Mouse (Mus musculus) embryo, embryonic 11 days (tissue): Measurements from ENCODE around the gene Atoh8.
A peak's percentile ranks its signal among the peaks of the same experiment; 100 is the strongest.

Experiments
- DNase-seq: peaks from one replicate; pipeline ENCODE4 v3.0.0-alpha.2; 2015

The Atoh8 gene

DNA sequence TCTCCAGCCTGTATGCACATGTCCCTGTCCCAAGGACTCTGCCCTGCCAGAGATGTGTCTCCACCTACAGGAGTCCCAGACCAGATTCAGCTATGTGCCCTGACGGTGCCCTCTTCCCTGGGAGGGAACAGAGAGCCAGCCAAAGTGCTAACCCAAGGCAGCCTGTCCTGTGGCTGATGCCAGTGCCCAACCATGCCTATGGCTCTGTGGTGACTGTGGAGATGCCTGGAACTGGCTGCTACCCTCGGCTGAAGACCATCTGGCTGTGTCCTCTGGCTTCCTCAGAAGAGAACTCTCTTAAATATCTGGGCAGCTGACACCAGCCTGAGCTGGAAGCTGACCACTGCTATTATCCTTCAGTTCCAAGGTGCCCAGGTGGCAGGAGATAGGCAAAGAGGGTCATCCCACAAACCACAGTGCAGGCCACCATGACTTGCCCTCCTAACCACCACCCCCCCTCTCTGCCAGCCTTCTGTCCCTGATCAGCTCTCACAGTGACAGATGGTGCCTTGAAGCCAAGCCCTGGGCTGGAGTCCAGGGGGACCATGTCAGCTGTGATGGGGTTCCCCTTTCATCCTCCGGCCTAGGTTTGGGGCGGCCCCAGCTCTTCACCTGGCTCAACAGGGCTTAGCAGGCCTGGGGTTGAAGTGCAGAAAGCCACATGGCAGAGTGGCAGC, 18.7 kb upstream of the Atoh8 start:
- DNase-seq = no peak

DNA sequence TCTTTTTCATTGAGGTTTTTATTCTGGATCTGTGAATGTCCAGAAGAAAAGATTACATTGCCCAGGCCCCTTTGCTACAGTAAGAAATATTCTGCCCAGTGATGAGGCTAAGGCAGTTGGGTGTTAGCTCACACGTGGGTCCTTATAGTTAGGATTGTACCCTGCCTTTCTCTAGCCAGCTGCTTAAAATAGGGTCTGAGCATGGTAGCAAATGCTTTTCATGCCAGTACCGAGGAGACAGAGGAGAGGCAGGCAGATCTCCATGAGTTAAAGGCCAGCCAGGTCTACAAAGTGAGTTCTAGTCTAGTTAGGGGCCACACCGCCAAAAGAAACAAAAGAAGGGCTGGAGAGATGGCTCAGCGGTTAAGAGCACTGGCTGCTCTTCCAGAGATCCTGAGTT, 17.8 kb upstream of the Atoh8 start:
- no peak for DNase-seq

- no peak for DNase-seq
Measured at GRCm38 (mm10) chr6:72252433-72252832, 17.1 kb upstream of the Atoh8 start.

- no peak for DNase-seq
Measured at GRCm38 (mm10) chr6:72249981-72250380, 14.6 kb upstream of the Atoh8 start.

- DNase-seq = peak; percentile 50
Measured at GRCm38 (mm10) chr6:72248150-72248914, 13.0 kb upstream of the Atoh8 start.

DNA sequence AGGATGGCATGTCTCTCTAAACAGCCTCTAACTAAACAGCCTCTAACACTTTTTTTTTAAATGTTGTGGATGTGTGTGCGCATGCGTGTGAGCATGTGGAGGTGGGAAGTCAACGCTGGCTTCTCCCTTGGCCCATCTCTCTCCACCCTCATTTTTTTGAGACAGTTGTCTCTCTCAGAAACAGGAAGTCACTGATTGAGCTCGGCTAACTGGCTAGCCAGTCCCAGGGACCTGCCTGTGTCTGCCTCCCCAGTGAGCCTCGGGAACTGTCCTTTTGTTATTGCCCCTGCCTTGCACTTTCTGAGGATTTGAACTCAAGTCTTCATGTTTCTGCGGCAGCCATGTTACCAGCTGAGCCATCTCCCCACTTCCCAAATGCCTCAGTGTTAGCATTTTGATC, 10.9 kb upstream of the Atoh8 start:
- no peak for DNase-seq

DNA sequence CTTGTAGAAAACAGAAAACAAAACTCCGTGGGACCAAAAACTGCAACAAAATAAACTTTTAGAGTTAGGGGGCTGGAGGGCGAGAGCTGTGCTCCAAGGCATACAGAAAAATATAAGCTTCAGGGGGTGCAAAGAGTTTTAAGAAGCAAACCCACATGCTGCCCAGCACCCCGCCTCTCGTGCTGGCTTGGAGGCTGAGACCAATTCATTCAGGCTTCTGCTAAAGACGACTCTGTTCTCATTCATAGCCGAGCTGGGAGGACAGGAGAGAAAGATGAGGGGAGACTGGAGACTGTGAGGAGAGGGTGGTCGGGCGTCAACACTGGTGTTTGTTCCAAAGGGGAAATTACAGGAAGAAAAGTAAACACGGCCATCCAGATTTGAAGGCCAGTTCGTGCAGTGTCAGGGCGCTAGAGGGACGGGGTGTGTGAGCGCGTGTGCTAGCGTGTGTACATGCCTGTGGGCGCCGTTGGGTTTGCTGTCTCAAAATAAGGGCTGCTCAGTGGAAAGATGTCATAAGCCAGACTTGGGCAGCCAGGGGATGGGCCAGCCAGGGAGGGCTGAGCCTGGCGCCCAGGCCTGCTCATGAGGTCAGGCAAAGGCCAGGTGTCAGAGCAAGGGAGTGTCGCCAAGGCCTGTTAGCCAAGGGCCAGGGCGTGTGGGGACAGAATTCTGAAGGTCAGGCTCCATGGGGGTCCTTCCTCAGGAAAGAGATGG, 9.3 kb upstream of the Atoh8 start:
- DNase-seq = no peak

- no peak for DNase-seq
Measured at GRCm38 (mm10) chr6:72244144-72244549, 8.8 kb upstream of the Atoh8 start.

GRCm38 (mm10) chr6:72242532-72243320, 7.3 kb upstream of the Atoh8 start:
- no peak for DNase-seq

DNA sequence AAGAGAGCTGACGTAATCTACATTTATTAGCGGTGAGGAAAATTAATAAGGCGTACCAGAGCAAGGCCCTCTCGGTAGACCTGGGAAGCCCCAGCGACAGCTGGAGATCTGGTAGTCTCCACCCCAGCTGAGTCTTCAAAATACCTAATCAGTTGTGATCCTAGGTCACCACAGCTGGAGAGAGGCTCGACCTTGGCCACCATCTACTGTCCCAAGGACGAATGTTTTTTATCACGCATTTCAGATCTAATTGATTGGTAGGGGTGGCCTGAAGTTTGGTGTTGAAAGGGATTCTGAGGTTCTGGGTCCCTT, 6.4 kb upstream of the Atoh8 start:
- DNase-seq = no peak

DNA sequence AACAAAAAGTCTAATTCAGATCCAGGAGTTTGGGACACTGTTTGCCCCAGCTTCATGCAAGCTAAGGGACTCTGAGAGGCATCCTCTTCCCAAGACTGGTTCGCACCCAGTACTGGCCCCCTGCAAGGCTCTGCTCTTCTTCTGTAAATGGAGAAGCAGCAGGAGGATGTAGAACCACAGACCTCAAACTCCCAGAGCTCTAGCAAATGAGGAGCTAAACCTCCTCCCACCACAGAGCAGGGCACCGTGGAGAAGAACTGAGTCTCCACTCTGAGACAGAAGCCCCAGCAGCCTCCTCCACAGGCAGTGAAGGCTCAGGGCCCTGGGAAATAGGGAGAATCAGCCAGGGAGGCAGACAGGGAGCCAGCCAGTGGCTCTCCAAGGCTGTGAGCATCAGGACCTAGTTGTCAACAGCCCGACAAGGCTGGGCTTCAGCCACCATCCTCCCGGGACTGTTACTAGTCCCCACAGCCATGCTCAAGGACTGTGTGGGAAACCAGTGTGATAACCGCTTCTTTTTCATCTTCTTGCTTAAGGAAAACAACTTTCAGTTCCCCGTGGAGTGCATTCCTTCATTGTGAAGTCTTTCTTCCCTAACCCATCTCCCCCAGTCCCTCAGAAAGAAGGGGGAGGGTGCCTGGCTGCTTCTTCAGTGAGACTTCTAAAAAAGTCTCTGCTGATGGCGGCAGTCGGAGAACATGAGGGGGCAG, 5.9 kb upstream of the Atoh8 start:
- no peak for DNase-seq

DNA sequence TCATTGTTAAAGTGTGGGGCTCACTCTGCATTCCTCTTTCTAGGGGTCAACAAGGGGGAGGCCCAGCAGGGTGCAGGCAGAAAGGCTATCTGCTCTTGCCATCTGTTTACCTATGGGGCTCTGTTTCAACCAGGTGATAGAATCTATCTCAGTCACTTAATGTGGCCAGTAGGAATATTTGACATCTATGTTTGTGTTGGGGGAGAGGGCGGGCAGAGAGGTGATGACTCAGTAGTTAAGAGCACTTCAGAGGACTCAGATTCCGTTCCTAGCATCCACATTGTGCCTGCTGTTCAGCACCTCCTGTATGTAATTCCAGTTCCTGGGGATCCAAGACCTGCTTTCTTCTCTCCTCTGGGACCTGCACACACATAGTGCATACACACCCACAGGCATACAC, 4.7 kb upstream of the Atoh8 start:
- no peak for DNase-seq

- peak; percentile 95 for DNase-seq
Measured at GRCm38 (mm10) chr6:72237035-72237434, 1.7 kb upstream of the Atoh8 start.

DNA sequence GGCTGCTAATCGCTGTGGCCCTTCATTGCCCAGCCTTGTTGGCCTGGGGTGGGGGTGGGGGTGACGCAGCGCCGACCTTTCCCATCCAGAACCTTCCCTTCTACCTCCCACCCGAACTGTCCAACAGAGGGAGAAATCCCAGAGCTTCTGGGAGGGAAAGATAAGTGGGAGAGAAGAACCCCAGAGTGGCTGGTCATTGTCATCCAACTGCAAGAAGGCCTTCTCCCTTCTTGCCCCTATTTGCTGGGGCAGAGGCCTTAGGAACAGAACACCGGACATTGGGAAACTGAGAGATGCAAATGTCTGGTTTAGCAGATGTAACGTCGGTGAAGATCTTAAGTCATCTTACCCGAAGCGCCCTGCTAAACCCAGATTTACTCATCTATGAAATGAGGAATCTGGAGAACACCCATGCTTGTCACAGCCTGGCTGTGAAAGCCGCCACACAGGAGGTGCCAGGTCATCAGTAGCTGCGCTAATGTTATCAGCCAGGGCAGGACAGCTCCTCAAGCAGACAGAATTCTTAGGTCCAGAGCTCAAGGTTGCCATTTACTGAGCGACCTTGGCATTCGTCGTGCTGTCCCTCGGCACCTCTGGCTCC, 530 bp upstream of the Atoh8 start:
- DNase-seq = no peak

- DNase-seq = peak; percentile 88
Measured at GRCm38 (mm10) chr6:72234372-72235097, 842 bp downstream of the Atoh8 start.

- DNase-seq = peak; percentile 41
Measured at GRCm38 (mm10) chr6:72233950-72234349, 1.4 kb downstream of the Atoh8 start.

DNA sequence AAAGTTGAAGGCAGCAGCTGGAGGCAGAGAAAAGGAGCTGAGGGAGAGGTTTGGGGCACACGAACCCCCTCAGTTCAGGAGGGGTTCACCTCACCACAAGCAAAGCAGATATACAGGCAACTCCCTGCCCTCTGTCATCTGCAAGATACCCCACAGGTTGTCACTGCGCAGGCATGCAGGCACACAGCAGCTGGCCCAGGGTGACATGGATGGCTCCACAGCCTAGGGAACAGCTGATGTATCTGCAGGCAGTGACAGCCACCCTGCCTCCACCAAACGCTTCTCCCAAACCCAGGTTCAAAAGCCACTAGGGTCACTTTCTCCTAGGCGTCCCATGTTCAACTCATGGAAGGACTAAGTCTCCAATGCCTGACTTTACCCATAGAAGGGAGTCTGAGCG, 2.5 kb downstream of the Atoh8 start:
- no peak for DNase-seq

- no peak for DNase-seq
Measured at GRCm38 (mm10) chr6:72232411-72232810, 3.0 kb downstream of the Atoh8 start.

- peak; percentile 59 for DNase-seq
Measured at GRCm38 (mm10) chr6:72230875-72231274, 4.5 kb downstream of the Atoh8 start.

DNA sequence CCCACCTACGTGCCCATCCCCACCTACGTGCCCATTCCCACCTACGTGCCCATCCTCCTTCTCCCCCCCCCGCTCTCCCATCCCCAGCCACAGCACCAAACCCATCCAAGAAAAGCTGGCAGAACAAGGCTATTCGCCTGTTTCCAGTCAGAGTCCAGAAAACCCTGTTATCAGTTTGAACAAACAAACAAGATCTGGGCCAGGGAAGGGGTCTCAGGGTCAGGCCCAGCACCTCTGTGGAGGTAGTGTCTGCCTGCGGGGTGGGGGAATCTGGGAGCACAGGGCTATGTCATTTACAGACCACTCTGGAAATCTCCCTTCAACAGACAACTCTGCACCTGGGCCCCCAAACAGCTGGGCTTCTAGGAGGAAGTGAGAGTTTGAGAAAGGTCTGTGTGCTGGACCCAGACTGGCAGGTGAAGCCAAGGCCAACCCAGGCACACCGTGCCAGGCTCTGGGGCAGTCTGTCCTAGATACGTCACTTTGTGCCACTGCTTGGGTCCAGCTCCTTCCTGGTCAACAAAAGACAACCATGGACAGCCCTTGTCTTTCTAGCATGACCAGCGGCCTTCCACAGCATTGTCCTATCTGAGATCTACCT, 7.6 kb downstream of the Atoh8 start:
- no peak for DNase-seq

DNA sequence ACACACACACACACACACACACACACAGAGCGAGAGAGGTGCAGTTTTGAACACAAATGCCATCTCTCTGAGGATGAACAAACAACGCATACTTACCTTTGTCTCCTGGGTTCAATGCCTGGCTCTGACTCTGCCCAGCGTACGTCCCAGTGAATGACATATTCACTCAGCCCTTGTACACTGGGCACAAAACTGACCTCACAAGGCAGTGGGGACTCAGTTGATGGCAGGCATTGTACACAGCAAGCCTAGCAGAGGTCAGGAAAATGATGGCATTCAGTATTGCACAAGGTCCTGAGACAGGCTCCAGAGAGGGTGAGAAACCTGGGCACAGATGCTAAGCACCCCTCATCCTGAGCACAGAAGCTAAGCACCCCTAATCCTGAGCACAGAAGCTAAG, 8.4 kb downstream of the Atoh8 start:
- DNase-seq = no peak
